Mouse (Mus musculus): ENCODE results near the gene Arhgef2.
A peak's percentile ranks its signal among the peaks of the same experiment; 100 is the strongest.

Arhgef2 gene

DNA sequence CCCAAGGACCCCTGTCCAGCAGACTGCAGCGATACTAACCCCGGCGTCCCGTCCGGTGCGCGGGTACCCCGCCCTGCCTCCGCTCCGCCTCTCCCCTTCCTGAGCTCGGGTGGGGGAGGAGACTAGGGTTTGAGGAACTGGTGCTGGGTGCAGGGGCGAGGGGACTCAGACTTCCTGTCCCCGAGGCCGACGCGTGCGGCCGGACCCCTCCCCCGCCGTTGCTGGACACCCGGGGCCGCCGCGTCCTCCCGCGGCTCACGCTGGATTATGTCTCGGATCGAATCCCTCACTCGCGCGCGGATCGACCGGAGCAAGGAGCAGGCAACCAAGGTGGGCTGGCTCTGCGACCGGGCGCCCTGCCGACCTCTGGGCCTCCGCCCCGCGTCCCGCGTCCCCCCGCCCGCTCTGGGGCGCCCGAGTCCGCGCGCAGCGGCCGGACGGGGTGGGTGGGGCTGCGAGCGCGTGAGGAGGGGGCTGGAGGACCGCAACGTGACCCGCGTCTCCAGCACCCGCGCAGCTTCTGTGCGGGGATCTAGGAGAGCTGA is 15.3 kb downstream of the Arhgef2 start:
- DNase-seq (ENCODE audit: low read depth, low spot score) = peak; percentile 50

DNA sequence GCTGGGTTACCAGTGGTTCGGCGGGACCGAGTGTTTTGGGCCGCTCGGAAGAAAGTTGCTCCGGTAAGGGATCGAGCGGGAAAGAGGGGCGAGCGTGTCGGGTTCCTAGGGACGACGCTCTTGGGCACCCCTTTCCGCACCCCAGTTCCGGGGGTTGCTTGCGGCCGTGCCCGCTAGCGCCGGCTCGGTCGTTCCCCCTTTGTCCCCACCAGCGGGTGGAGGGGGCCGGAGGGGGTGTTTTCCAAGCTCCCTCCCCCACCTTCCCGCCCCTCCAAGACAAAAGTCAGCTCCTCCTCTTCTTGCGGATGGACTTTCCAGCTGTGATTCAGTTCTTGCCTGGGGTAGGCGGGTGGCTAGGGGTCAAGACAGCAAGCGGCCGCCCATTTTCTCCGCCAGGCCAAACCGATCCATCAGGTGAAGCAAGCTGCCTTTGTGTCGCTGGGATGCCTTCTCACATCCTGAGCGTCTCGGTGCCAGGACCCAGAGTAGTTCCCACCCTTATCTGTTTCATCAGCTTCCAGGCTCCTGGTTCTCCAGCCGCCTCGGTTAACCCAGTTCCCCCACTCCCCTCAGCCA is 15.9 kb downstream of the Arhgef2 start:
- peak; percentile 50 for DNase-seq (ENCODE audit: low read depth, low spot score)

DNA sequence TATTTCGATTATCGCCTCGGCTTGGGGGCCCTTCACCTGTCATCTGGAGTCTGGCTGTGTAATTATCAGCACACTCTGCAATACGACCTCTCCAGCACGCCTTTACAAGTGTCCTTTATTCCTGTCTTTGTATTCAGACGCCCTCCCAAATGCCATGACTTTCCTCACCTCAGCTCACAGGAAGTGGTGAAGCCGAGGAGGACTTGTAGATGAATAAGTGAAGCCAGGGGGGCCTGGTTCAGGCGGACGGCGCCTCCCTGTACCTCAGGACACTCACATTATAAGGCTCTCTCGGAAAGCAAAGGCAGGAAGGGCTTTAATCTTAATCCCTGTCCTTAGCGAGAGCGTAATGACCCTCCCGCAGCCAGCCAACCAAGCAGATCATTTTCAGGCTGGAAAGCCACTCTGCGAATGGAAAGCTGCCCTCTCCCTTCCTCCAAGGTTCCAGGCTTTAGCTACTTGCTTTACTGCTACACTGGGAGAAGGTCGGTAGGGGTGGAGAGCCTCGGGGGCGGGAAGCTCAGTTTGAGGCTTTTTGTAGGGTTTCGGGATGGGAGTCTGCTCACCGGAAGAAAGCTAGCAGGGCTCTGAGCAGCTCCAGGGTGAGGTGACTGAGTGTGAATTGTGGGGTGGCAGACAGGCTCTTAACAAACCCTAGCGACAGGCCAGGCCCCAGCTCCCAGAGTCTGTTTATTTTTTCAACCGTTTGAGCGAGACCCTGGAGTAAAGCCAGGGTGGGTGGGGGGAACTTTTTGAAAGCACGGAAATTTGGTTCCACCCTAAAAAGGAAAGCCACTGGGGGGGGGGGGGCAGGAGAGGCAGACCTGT is 16.6 kb downstream of the Arhgef2 start:
- no peak for DNase-seq (ENCODE audit: low read depth, low spot score)

- DNase-seq (ENCODE audit: low read depth, low spot score) = no peak
Measured at GRCm38 (mm10) chr3:88622941-88623345, 17.2 kb downstream of the Arhgef2 start.

GRCm38 (mm10) chr3:88623346-88624135 is 17.8 kb downstream of the Arhgef2 start:
- DNase-seq (ENCODE audit: low read depth, low spot score) = peak; percentile 59

DNA sequence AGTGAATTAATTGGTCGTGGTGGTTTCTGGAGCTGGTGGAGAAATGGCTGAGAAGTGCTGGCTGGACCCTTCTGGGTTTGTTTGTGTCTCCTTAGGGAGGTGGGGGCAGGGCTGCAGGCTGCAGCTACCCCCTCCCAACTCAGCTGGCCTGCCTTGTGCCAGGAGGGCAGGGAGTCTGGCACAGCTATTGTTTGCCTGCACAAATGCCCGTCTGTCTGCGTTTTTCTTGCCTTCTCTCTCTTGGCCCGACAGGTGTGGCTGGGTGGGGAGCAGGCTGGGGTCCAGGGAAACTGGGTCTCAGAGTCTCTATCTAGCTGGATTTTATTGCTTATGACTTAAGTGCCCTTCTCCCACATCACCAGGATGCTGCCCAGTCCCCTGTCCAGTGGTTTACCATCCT is 18.6 kb downstream of the Arhgef2 start:
- no peak for DNase-seq (ENCODE audit: low read depth, low spot score)

DNA sequence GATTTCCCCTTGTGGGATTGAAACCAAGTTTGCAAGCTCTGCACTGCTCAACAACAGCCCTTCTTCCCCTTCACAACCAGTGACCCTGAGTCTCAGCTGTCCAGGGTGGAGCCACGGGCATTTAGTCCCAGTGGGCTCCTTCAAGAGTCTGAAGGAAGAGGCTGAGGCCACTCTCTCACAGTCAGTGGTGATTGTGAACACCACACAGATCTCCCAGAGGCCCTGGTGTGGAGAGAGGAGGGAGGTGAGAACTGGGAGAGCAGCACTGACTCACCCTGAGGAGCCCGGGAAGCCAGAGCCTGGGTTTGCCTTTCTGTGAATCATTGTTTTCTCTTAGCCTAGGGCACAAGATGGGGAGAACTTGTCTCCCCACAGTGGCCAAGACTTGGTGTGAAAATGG is 19.2 kb downstream of the Arhgef2 start:
- no peak for DNase-seq (ENCODE audit: low read depth, low spot score)

- no peak for DNase-seq (ENCODE audit: low read depth, low spot score)
Measured at GRCm38 (mm10) chr3:88625531-88625930, 19.8 kb downstream of the Arhgef2 start.

- DNase-seq (ENCODE audit: low read depth, low spot score) = no peak
Measured at GRCm38 (mm10) chr3:88626316-88626715, 20.6 kb downstream of the Arhgef2 start.

GRCm38 (mm10) chr3:88627114-88627513 is 21.3 kb downstream of the Arhgef2 start:
- no peak for DNase-seq (ENCODE audit: low read depth, low spot score)

GRCm38 (mm10) chr3:88627535-88627934 is 21.8 kb downstream of the Arhgef2 start:
- DNase-seq (ENCODE audit: low read depth, low spot score) = no peak

GRCm38 (mm10) chr3:88628766-88629165 is 23.0 kb downstream of the Arhgef2 start:
- no peak for DNase-seq (ENCODE audit: low read depth, low spot score)

GRCm38 (mm10) chr3:88629244-88629643 is 23.5 kb downstream of the Arhgef2 start:
- no peak for DNase-seq (ENCODE audit: low read depth, low spot score)

GRCm38 (mm10) chr3:88630018-88630417 is 24.3 kb downstream of the Arhgef2 start:
- DNase-seq (ENCODE audit: low read depth, low spot score) = no peak

- no peak for DNase-seq (ENCODE audit: low read depth, low spot score)
Measured at GRCm38 (mm10) chr3:88630849-88631341, 25.1 kb downstream of the Arhgef2 start.

- peak; percentile 53 for DNase-seq (ENCODE audit: low read depth, low spot score)
Measured at GRCm38 (mm10) chr3:88631921-88632587, 26.3 kb downstream of the Arhgef2 start.

GRCm38 (mm10) chr3:88633056-88633455 is 27.3 kb downstream of the Arhgef2 start:
- DNase-seq (ENCODE audit: low read depth, low spot score) = no peak

DNA sequence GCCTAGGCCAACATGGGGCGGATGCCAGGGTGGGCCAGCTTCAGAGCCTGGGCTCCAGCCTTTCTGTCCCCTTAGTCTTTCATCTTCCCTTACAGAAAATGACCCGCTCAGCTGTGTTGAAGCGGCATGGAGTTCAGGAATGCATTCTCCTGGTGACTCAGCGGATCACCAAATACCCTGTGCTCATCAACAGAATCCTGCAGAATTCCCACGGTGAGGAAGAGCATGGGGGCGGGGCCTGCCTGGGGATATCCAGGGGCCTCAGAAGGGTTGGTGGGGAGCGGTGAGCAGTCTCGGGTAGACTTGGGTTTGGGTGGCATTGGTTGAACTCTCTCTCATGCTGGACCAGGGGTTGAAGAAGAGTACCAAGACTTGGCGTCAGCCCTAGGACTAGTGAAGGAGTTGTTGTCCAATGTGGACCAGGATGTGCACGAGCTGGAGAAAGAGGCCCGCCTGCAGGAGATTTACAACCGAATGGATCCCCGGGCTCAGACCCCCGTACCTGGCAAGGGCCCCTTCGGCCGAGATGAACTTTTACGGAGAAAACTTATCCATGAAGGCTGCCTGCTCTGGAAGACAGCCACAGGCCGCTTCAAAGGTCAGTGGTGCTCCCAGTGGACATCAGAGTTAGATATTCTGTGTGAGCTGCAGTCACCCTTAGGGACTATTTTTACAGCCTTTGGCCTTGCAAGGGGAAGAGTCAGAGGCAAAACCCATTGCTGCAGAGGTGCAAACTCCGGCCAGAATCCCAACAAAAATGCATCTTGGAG is 29.9 kb downstream of the Arhgef2 start:
- no peak for DNase-seq (ENCODE audit: low read depth, low spot score)

DNA sequence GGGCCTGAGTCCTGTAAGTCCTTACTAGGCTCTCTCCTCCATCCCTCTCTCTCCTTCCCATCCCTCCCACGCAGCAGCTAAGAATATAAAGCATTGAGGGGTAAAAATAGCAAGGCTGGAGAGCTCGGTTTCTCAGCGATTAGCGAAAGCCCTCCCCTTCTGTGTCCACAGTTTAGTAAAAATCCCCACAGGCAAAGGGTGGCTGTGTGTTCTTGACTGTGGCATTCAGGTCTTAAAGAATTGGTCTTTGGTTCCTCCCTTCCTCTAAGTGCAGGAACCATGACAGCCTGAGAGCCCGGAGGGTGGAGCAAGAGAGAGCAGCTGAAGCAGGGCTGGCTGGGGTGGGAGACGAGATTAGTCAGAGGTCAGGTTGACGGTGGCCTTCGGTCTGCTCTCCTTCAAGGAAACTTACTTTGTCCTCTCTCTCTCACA is 30.8 kb downstream of the Arhgef2 start:
- no peak for DNase-seq (ENCODE audit: low read depth, low spot score)

- DNase-seq (ENCODE audit: low read depth, low spot score) = no peak
Measured at GRCm38 (mm10) chr3:88637134-88637533, 31.4 kb downstream of the Arhgef2 start.

DNA sequence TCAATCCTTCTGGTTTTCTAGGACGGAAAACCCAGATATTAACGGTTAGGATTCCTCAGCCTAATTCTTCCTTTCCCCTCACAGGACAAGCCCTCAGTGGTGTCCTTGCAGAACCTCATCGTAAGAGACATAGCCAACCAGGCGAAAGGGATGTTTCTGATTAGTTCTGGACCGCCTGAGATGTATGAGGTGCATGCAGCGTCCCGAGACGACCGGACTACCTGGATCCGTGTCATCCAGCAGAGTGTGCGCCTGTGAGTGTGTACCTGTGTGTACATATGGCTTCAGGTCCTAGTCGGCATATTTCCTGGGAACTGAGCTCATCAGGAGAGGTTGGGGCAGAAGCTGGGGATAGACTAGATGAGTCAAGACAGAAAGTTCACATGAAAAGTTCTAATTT is 33.5 kb downstream of the Arhgef2 start:
- DNase-seq (ENCODE audit: low read depth, low spot score) = no peak

Data from ES-CJ7 (cell line).